ENCODE assay signal across 21 mouse cellular contexts in genomic region chr17:31181490-31181889, GRCm38 (mm10). TPM values are rescaled to one million over a fixed set of nuclear protein-coding genes. Genes with fewer than 3 reads are reported as not detected.
"Had no signal": no experiment of that assay in that cellular context is flagged by ENCODE, and none has a peak within 500 bp of the region (broad histone marks: within the 10 kb centered on the region; RNA-seq: fewer than 3 reads in every experiment).

No protein-coding gene starts in this region.

- H3K27me3 ChIP-seq: liver, embryonic 12.5 days; lung, embryonic 15.5 days; neural tube, embryonic 15.5 days had no signal

- H3K4me1 ChIP-seq: limb, embryonic 10.5 days; neural tube, embryonic 15.5 days had no signal

- H3K27ac ChIP-seq: left cerebral cortex, adult 2 months; limb, embryonic 10.5 days; liver, embryonic 12.5 days; lung, embryonic 15.5 days; neural tube, embryonic 15.5 days; stomach, postnatal 0 days had no signal

- H3K9me3 ChIP-seq: limb, embryonic 10.5 days; liver, embryonic 12.5 days; lung, embryonic 15.5 days; megakaryocyte, embryonic 14.5 days; neural tube, embryonic 15.5 days had no signal

- H3K9ac ChIP-seq: liver, embryonic 12.5 days; lung, embryonic 15.5 days; neural tube, embryonic 15.5 days had no signal

- H3K4me3 ChIP-seq: left cerebral cortex, adult 2 months; limb, embryonic 10.5 days; liver, embryonic 12.5 days; lung, embryonic 15.5 days; megakaryocyte, embryonic 14.5 days; myocyte; neural tube, embryonic 15.5 days had no signal

- ATAC-seq: liver, embryonic 12.5 days; midbrain, embryonic 16.5 days had no signal

- H3K4me2 ChIP-seq: liver, embryonic 12.5 days; lung, embryonic 15.5 days; midbrain, embryonic 11.5 days; neural tube, embryonic 15.5 days had no signal

- H3K36me3 ChIP-seq: limb, embryonic 10.5 days; liver, embryonic 12.5 days; lung, embryonic 15.5 days; neural tube, embryonic 15.5 days had no signal

- DNase-seq: kidney, adult 8-10 months; kidney, postnatal 25 days; right cerebral cortex, adult 18-20 months; right cerebral cortex, postnatal 25 days; thymus, postnatal 4 days had no signal

RNA-seq across cellular contexts. Expression of gene Tff1, which starts 16.4 kb away (rescaled TPM):
- total RNA-seq: layer of hippocampus, postnatal 25 days; left cerebral cortex, adult 2 months; left cerebral cortex, postnatal 14 days had no signal
- polyA plus RNA-seq: kidney, embryonic 16.5 days; limb, embryonic 10.5 days; limb, embryonic 14.5 days; lung, embryonic 15.5 days; midbrain, embryonic 11.5 days; midbrain, embryonic 16.5 days; neural tube, embryonic 11.5 days; neural tube, embryonic 15.5 days had no signal

RNA-seq across cellular contexts. Expression of gene Tmprss3, which starts 17.3 kb away (rescaled TPM):
- total RNA-seq: layer of hippocampus, postnatal 25 days; left cerebral cortex, adult 2 months had no signal
- polyA plus RNA-seq: kidney, embryonic 16.5 days; limb, embryonic 10.5 days; midbrain, embryonic 16.5 days; myocyte; neural tube, embryonic 11.5 days; small intestine, adult 2 months had no signal

RNA-seq across cellular contexts. Expression of gene Ubash3a, which starts 26.2 kb away (rescaled TPM):
- total RNA-seq: left cerebral cortex, adult 2 months; left cerebral cortex, postnatal 14 days had no signal
- polyA plus RNA-seq: midbrain, embryonic 11.5 days; midbrain, embryonic 16.5 days; myocyte; neural tube, embryonic 15.5 days had no signal

RNA-seq across cellular contexts. Expression of gene Tff2, which starts 37.4 kb away (rescaled TPM):
- total RNA-seq: layer of hippocampus, postnatal 25 days; left cerebral cortex, adult 2 months; left cerebral cortex, postnatal 14 days had no signal
- polyA plus RNA-seq: limb, embryonic 10.5 days; limb, embryonic 14.5 days; liver, embryonic 12.5 days; lung, embryonic 15.5 days; midbrain, embryonic 11.5 days; midbrain, embryonic 16.5 days; myocyte; neural tube, embryonic 11.5 days; neural tube, embryonic 15.5 days had no signal

RNA-seq across cellular contexts. Expression of gene Tff3, which starts 52.0 kb away (rescaled TPM):
- total RNA-seq: layer of hippocampus, postnatal 25 days; left cerebral cortex, adult 2 months; left cerebral cortex, postnatal 14 days had no signal
- polyA plus RNA-seq: limb, embryonic 10.5 days; myocyte had no signal
